Mouse (Mus musculus): ENCODE measurements at regions not wholly inside any gene's neighbourhood (a gene's known extent, or its start where the extent isn't known, plus 50 kb on each side); places are given as distances from the start of the nearest gene placed in this dataset.

- TF ChIP-seq POLR2A (IDR thresholded peaks at IDR 0.05; ENCODE audit: borderline replicate concordance, extremely low read depth, low read depth, low read length) (no peak), CTCF (IDR thresholded peaks at IDR 0.05; ENCODE audit: insufficient read depth, low read length) (no peak)
- WGBS = 53% methylated on average over 8 of the region's 8 CpGs
- Histone ChIP-seq H3K4me3 (replicated peaks; ENCODE audit: extremely low read depth, low read depth, low read length) (no peak overlapping the region), H3K4me1 (ENCODE audit: control insufficient read depth, insufficient read depth, low read length) (no peaks in the 10 kb centered on the region)
- DNase-seq = no peak
These were observed 156.7 kb upstream of the Tmem161b start for GRCm38 (mm10) chr13:84065256-84065898.

- Histone ChIP-seq H3K4me3 (replicated peaks; ENCODE audit: extremely low read depth, low read depth, low read length) (no peak overlapping the region), H3K4me1 (ENCODE audit: control insufficient read depth, insufficient read depth, low read length) (no peaks in the 10 kb centered on the region)
- no peak for DNase-seq
- WGBS = 59% methylated on average over 15 of the region's 15 CpGs
- TF ChIP-seq CTCF (IDR thresholded peaks at IDR 0.05; ENCODE audit: insufficient read depth, low read length) (no peak), POLR2A (IDR thresholded peaks at IDR 0.05; ENCODE audit: borderline replicate concordance, extremely low read depth, low read depth, low read length) (no peak)
These were observed 155.7 kb upstream of the Tmem161b start for GRCm38 (mm10) chr13:84066211-84066959.

GRCm38 (mm10) chr13:84066960-84067665 lies 155.0 kb upstream of the Tmem161b start:
- no peak overlapping the region for H3K4me3 ChIP-seq (replicated peaks; ENCODE audit: extremely low read depth, low read depth, low read length)
- no peaks in the 10 kb centered on the region for H3K4me1 ChIP-seq (ENCODE audit: control insufficient read depth, insufficient read depth, low read length)
- no peak for DNase-seq
- WGBS = 53% methylated on average over 4 of the region's 4 CpGs
- TF ChIP-seq POLR2A (IDR thresholded peaks at IDR 0.05; ENCODE audit: borderline replicate concordance, extremely low read depth, low read depth, low read length) (no peak), CTCF (IDR thresholded peaks at IDR 0.05; ENCODE audit: insufficient read depth, low read length) (no peak)

- 43% methylated on average over 1 of the region's 1 CpGs for WGBS
- TF ChIP-seq POLR2A (IDR thresholded peaks at IDR 0.05; ENCODE audit: borderline replicate concordance, extremely low read depth, low read depth, low read length) = no peak
- TF ChIP-seq CTCF (IDR thresholded peaks at IDR 0.05; ENCODE audit: insufficient read depth, low read length) = no peak
- no peak for DNase-seq
- no peak overlapping the region for H3K4me3 ChIP-seq (replicated peaks; ENCODE audit: extremely low read depth, low read depth, low read length)
- no peaks in the 10 kb centered on the region for H3K4me1 ChIP-seq (ENCODE audit: control insufficient read depth, insufficient read depth, low read length)
These were observed 153.7 kb upstream of the Tmem161b start for GRCm38 (mm10) chr13:84068365-84068764.
